Mouse (Mus musculus) kidney, postnatal 0 days (tissue): ENCODE measurements around the gene Gm11492. TPM values are rescaled to one million over a fixed set of nuclear protein-coding genes. Genes with fewer than 3 reads are reported as not detected.

Source experiments
- ATAC-seq: fragments of 200-750 bp; cut with Nextera tagmentation; replicated peaks from 2 replicates; pipeline ENCODE4 v1.8.0; 2017; ENCODE audit warnings: low read depth, moderate number of reproducible peaks, moderate TSS enrichment, moderate library complexity; ENCODE audit not compliant: low FRiP score
- DNase-seq: peaks from one replicate; pipeline ENCODE4 v3.0.0-alpha.2; 2016; ENCODE audit warnings: low spot score
- H3K27ac ChIP-seq: fragments of 300-500 bp; sonication (generic); 2 replicates; pipeline ENCODE4 v1.5.1; 2014; ENCODE audit warnings: mild to moderate bottlenecking
- H3K27me3 ChIP-seq: fragments of 300-500 bp; sonication (generic); 2 replicates; pipeline ENCODE4 v1.6.1; 2014; ENCODE audit warnings: low read length, mixed read lengths; ENCODE audit not compliant: insufficient read depth
- H3K36me3 ChIP-seq: fragments of 300-500 bp; sonication (generic); 2 replicates; pipeline ENCODE4 v1.6.1; 2014; ENCODE audit warnings: low read length, mixed read lengths; ENCODE audit not compliant: insufficient read depth
- H3K4me1 ChIP-seq: fragments of 300-500 bp; sonication (generic); replicated peaks from 2 replicates; pipeline ENCODE4 v1.6.1; 2014; ENCODE audit warnings: antibody characterized with exemption, low read length, mixed read lengths; ENCODE audit not compliant: insufficient read depth
- H3K4me2 ChIP-seq: fragments of 300-500 bp; sonication (generic); 2 replicates; pipeline ENCODE4 v1.6.1; 2014; ENCODE audit warnings: mild to moderate bottlenecking, low read length, moderate library complexity, mixed read lengths
- H3K4me3 ChIP-seq: fragments of 300-500 bp; sonication (generic); replicated peaks from 2 replicates; pipeline ENCODE4 v1.5.1; 2014; ENCODE audit warnings: low read depth, low read length
- H3K9ac ChIP-seq: fragments of 300-500 bp; sonication (generic); 2 replicates; pipeline ENCODE4 v1.6.1; 2014; ENCODE audit warnings: low read depth, low read length
- H3K9me3 ChIP-seq: fragments of 300-500 bp; sonication (generic); replicated peaks from 2 replicates; pipeline ENCODE4 v1.6.1; 2016; ENCODE audit warnings: low read length, inconsistent platforms, mixed read lengths
- CTCF ChIP-seq: IDR thresholded peaks from 2 replicates; pipeline ENCODE4 v1.5.1; 2016; ENCODE audit warnings: antibody characterized with exemption, low read depth, mild to moderate bottlenecking, moderate library complexity
- WGBS: fragments of 180-500 bp; shearing (Covaris S2); extraction: QIAGEN DNeasy Blood & Tissue Kit; methylation state at CpG from one replicate; pipeline ENCODE4 v1.1.7; 2014; 5-methylcytosine and 5-hydroxymethylcytosine counted together
- polyA plus RNA-seq: library from polyadenylated mRNA; unstranded; fragments of >200 nt; fragmentation: Nextera tagmentation; extraction: Ambion mirVana; gene quantifications from 2 replicates; pipeline ENCODE4 v1.2.1, GENCODE M21; 2015

Gm11492 gene
- polyA plus RNA-seq, 1 experiment from 2014 or later = not detected

DNA sequence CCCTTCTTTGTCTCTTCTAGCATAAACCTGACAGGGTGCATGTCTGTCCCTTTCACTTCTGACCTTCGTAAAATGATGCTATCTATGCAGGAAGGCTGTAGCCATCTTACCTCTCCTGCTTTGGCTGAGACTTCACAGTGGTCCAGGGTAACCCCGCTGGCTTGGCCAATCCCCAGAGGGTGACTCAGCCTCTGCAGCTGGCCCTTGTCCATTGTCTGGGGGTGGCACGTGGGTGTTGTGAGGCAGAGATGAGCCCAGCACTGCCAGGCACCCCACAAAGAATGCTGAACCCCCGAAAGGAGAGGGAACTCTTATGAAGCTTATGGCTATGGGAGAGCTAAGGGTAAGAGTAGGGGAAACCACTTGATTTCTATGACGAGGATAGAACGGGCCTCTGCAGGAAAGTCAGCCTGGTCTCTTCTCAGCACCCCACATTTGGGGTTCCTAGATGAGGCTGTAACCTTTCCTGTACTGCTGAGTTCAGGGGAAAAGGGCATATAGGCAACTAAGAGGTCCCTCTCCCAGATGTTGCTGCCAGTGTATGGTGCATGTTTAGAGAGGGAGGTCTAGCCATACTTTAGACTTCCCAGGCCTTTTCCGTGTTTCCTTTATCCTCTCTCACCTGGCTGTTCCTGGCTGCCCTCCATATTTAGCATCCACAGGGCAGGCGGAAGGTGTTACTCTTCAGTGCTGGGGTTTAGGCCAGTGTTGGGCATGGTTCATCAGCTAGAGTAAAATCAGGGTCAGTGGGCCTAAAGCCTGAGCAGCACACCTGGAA lies 15.7 kb downstream of the Gm11492 start:
- H3K27me3 ChIP-seq = no peaks in the 10 kb centered on the region
- DNase-seq = no peak
- H3K4me2 ChIP-seq = no peak overlapping the region
- no peaks in the 10 kb centered on the region for H3K36me3 ChIP-seq
- no peaks in the 10 kb centered on the region for H3K9me3 ChIP-seq
- H3K4me1 ChIP-seq = peaks cover 22% of the 10 kb centered on the region
- H3K27ac ChIP-seq = no peak overlapping the region
- no peak overlapping the region for H3K9ac ChIP-seq
- ATAC-seq = no peak
- TF ChIP-seq CTCF = no peak
- H3K4me3 ChIP-seq = no peak overlapping the region
- WGBS = 81% methylated on average over 8 of the region's 8 CpGs

DNA sequence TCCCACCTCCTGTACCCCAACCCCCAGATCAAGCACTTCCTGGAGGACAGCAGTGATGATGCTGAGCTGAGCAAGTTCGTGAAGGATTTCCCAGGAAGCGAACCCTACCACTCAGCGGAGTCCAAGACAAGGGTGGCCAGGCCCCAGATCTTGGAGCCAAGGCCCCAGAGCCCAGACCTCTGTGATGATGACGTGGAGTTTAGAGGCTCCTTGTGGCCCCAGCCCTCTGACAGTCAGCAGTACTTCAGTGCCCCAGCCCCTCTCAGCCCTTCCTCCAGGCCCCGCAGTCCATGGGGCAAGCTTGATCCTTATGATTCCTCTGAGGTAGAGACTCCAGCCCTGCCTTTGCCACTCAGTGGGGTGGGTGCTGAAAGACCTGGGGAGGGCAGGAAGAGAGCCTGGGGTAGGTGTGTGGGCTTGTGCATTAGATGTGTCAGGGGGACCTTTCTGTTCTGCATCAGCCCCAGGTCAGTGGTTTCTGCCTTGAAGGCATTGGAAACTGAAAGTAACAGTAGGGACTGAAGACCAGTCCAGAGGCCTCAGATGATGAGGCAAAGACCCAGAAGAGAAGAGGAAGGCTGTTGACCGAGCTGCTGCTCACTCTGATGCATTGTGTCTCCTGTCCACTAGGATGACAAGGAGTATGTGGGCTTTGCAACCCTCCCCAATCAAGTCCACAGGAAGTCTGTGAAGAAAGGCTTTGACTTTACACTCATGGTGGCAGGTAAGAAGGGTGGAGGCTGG lies 17.0 kb downstream of the Gm11492 start:
- ATAC-seq (no peak), DNase-seq (no peak)
- Histone ChIP-seq H3K36me3 (0 out of 2 replicates have a peak, but pooled peaks cover 3% of the 10 kb centered on the region), H3K4me2 (no peak overlapping the region), H3K4me3 (no peak overlapping the region), H3K9ac (no peak overlapping the region), H3K27ac (no peak overlapping the region), H3K4me1 (peaks cover 15% of the 10 kb centered on the region), H3K9me3 (no peaks in the 10 kb centered on the region), H3K27me3 (no peaks in the 10 kb centered on the region)
- 76% methylated on average over 6 of the region's 6 CpGs for WGBS
- no peak for TF ChIP-seq CTCF

DNA sequence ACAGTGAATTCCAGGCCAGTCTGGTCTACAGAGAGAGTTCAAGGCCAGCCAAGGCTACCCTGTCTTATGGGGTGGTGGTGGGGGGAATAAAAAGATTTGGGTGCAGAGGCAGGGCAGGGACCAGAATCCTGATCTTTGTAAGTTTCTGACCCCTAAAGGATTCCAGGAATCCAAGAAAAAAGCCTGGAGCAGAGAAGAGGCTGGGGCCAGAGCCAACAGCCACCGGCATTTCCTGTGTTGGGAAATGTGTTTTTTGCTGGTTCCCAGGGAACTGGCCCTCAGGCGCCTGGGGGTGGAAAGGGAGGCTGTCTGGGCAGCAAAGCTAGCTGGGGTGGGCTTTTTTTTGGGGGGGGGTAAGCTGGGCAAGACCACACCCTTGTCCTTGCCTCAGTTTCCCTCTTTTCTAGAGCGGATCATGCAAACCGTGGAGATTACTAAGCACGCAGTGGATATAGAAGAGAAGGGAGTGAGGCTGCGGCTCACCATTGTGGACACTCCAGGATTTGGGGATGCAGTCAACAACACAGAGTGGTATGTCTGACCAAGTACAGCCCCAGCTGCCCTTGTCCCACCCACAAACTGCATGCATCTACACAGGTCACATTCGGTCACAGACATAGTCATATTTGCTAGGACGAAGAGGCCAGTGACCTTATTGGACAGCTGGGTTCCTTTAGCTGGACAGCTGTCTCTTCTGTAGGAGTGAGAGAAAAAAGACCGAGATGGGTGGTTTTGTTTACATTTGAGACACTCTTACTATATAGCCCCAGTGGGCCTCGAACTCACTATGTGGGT lies 18.5 kb downstream of the Gm11492 start:
- H3K4me2 ChIP-seq = no peak overlapping the region
- H3K4me3 ChIP-seq = no peak overlapping the region
- H3K9ac ChIP-seq = no peak overlapping the region
- 0 out of 2 replicates have a peak, but pooled peaks cover 3% of the 10 kb centered on the region for H3K36me3 ChIP-seq
- H3K27me3 ChIP-seq = no peaks in the 10 kb centered on the region
- ATAC-seq (peak; percentile 34; the same call in 1 of the 2 replicates), DNase-seq (peak; percentile 79)
- TF ChIP-seq CTCF = no peak
- peaks cover 7% of the 10 kb centered on the region for H3K4me1 ChIP-seq
- 62% methylated on average over 10 of the region's 10 CpGs for WGBS
- peak overlapping the region; percentile 55 for H3K27ac ChIP-seq
- H3K9me3 ChIP-seq = no peaks in the 10 kb centered on the region

DNA sequence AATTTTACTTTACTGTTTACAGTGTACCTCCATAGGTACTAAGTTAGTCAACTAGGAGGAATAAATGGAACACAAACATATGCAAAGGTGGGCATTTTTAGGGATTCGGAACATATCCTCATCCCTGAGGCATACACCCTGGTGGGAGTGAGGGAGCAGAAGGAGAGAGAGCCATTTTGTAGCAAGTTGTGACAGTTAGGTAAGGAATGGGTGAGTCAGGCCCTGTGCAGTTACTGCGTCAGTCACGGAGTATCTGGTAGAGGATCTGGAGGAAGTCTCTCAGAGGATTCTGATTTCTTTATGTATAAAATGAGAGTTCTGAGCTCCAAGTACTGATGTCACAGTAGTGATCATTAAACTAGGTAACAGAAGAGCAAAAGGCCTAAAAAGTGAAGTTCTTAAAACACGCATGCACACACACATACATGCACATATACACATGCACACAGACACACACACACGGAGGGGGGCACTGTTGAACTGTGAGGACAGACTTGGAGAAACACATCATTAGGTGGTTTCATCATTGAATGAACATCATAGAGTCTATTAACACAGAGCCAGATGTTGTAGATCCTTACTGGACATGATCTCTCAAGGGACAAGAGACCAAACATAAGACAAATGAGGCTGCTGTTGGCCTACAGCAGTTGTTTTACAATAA lies 20.9 kb downstream of the Gm11492 start:
- no peak overlapping the region for H3K9ac ChIP-seq
- 86% methylated on average over 5 of the region's 5 CpGs for WGBS
- ATAC-seq (no peak), DNase-seq (peak; percentile 66)
- H3K4me1 ChIP-seq = peaks cover 10% of the 10 kb centered on the region; the same call in 1 of the 2 replicates
- TF ChIP-seq CTCF = 0 out of 2 replicates have a peak, but pooled peaks have one; percentile 2
- H3K36me3 ChIP-seq = 0 out of 2 replicates have a peak, but pooled peaks cover 3% of the 10 kb centered on the region
- H3K27me3 ChIP-seq = no peaks in the 10 kb centered on the region
- H3K4me3 ChIP-seq = no peak overlapping the region
- H3K9me3 ChIP-seq = no peaks in the 10 kb centered on the region
- H3K27ac ChIP-seq = no peak overlapping the region
- no peak overlapping the region for H3K4me2 ChIP-seq

DNA sequence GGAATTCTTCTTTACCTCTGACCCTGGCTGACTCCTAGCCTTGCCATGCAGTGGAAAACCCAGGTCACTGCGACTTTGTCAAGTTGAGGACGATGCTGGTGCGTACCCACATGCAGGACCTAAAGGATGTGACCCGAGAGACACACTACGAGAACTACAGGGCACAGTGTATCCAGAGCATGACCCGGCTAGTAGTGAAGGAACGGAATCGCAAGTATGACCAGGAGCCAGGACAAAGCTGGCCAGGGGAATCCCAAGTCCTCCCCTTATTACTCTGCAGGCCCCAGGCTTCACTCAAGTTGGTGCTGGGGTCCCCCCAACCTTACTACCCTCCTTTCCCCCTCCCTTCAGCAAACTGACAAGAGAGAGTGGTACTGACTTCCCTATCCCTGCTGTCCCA lies 23.2 kb downstream of the Gm11492 start:
- DNase-seq (no peak), ATAC-seq (no peak)
- Histone ChIP-seq H3K4me1 (peaks cover 11% of the 10 kb centered on the region; the same call in 1 of the 2 replicates), H3K27ac (no peak overlapping the region), H3K36me3 (0 out of 2 replicates have a peak, but pooled peaks cover 7% of the 10 kb centered on the region), H3K27me3 (no peaks in the 10 kb centered on the region), H3K9me3 (no peaks in the 10 kb centered on the region), H3K4me3 (no peak overlapping the region), H3K4me2 (no peak overlapping the region), H3K9ac (no peak overlapping the region)
- no peak for TF ChIP-seq CTCF
- WGBS = 91% methylated on average over 8 of the region's 8 CpGs
